Mouse (Mus musculus): ENCODE measurements around the gene Rpsa. TPM values are rescaled to one million over a fixed set of nuclear protein-coding genes. Genes with fewer than 3 reads are reported as not detected.
A peak's percentile ranks its signal among the peaks of the same experiment; 100 is the strongest.

The Rpsa gene
- total and polyA plus RNA-seq, 3 experiments = 726 to 4,532 (median 1,827) TPM

- H3K9me3 ChIP-seq (replicated peaks; ENCODE audit: insufficient read depth, low read length) = no peaks in the 10 kb centered on the region
- no peaks in the 10 kb centered on the region for H3K36me3 ChIP-seq (ENCODE audit: control insufficient read depth in 1 of 2, insufficient read depth in 2 of 2, low read length in 2 of 2)
- no peak for TF ChIP-seq POLR2AphosphoS5 (IDR thresholded peaks at IDR 0.05; ENCODE audit: borderline replicate concordance, low read depth, low read length)
- no peaks in the 10 kb centered on the region; a peak in 1 of 4 replicates for H3K4me1 ChIP-seq (ENCODE audit: control insufficient read depth in 1 of 2, insufficient read depth in 2 of 2, low read length in 2 of 2)
- no peaks in the 10 kb centered on the region for H3K27me3 ChIP-seq (ENCODE audit: control insufficient read depth in 1 of 2, insufficient read depth in 2 of 2, low read length in 2 of 2)
- H3K27ac ChIP-seq (ENCODE audit: control insufficient read depth, low read depth, low read length) = no peak overlapping the region
- H3K79me2 ChIP-seq (ENCODE audit: control insufficient read depth, insufficient read depth, low read length, poor library complexity) = no peaks in the 10 kb centered on the region
- H3K4me3 ChIP-seq (ENCODE audit: control insufficient read depth in 1 of 2, insufficient read depth in 1 of 2, low read depth in 2 of 2, low read length in 2 of 2) = no peak overlapping the region
- no peak overlapping the region for H3K9ac ChIP-seq (ENCODE audit: control insufficient read depth, low read depth, low read length, poor library complexity, severe bottlenecking)
- no peak for DNase-seq (ENCODE audit: low read depth, low spot score)
Measured at GRCm38 (mm10) chr9:120093701-120094100, 33.8 kb upstream of the Rpsa start.

DNA sequence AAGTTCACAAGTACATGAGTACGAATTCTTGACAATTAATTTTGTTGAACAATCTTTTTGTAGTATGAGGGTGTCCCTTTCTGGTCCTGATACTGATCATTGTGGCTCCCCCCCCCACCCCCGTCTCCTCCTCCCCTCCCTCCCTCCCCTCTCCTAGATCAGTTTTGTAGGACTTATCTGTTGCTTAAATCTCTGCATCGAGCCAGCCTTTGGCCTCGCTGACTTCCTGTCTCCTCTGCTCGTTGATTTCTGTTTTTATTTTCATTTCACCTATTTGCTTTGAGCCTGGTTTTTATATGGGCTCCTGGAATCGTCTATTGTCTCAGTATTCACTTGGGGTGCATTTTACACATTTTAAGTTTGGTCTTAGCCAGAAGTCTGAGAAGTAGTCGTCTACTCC is 31.6 kb upstream of the Rpsa start:
- no peaks in the 10 kb centered on the region; a peak in 1 of 4 replicates for H3K4me1 ChIP-seq (ENCODE audit: control insufficient read depth in 1 of 2, insufficient read depth in 2 of 2, low read length in 2 of 2)
- no peak for DNase-seq (ENCODE audit: low read depth, low spot score)
- H3K36me3 ChIP-seq (ENCODE audit: control insufficient read depth in 1 of 2, insufficient read depth in 2 of 2, low read length in 2 of 2) = no peaks in the 10 kb centered on the region
- peak overlapping the region in 1 of 2 experiments; percentile 26; a peak in 1 of 4 replicates for H3K4me3 ChIP-seq (ENCODE audit: control insufficient read depth in 1 of 2, insufficient read depth in 1 of 2, low read depth in 2 of 2, low read length in 2 of 2)
- H3K79me2 ChIP-seq (ENCODE audit: control insufficient read depth, insufficient read depth, low read length, poor library complexity) = no peaks in the 10 kb centered on the region
- no peaks in the 10 kb centered on the region for H3K9me3 ChIP-seq (replicated peaks; ENCODE audit: insufficient read depth, low read length)
- H3K27me3 ChIP-seq (ENCODE audit: control insufficient read depth in 1 of 2, insufficient read depth in 2 of 2, low read length in 2 of 2) = no peaks in the 10 kb centered on the region
- TF ChIP-seq GATA1 (IDR thresholded peaks at IDR 0.05; ENCODE audit: low read depth, low read length) = peak; percentile 29; the same call in 1 of the 2 replicates
- no peak for TF ChIP-seq ZKSCAN1 (IDR thresholded peaks at IDR 0.05; ENCODE audit: low read depth, low read length)
- H3K9ac ChIP-seq (ENCODE audit: control insufficient read depth, low read depth, low read length, poor library complexity, severe bottlenecking) = no peak overlapping the region
- H3K27ac ChIP-seq (ENCODE audit: control insufficient read depth, low read depth, low read length) = no peak overlapping the region

DNA sequence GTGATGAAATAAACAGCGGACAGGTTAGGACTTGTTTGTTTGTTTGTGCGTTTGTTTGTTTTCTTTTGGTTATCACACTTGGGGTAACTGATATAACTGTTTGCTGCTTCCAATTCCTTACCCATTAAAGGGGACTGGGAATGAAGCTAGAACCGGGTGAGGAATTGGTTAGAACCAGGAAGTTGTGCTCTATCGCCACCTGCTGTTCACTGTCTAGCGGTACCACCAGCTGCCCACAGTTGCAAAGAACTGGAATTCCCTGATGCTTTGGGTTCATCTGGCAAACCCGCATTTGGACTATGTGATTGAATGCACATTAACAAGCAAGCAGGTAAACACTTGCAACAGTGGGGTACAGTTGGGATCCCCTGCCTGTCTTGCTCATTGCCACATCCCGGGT is 28.8 kb upstream of the Rpsa start:
- peak; percentile 72 for DNase-seq (ENCODE audit: low read depth, low spot score)
- Histone ChIP-seq H3K79me2 (ENCODE audit: control insufficient read depth, insufficient read depth, low read length, poor library complexity) (no peaks in the 10 kb centered on the region), H3K9me3 (replicated peaks; ENCODE audit: insufficient read depth, low read length) (no peaks in the 10 kb centered on the region), H3K4me1 (ENCODE audit: control insufficient read depth in 1 of 2, insufficient read depth in 2 of 2, low read length in 2 of 2) (no peaks in the 10 kb centered on the region; a peak in 1 of 4 replicates), H3K36me3 (ENCODE audit: control insufficient read depth in 1 of 2, insufficient read depth in 2 of 2, low read length in 2 of 2) (no peaks in the 10 kb centered on the region), H3K9ac (ENCODE audit: control insufficient read depth, low read depth, low read length, poor library complexity, severe bottlenecking) (no peak overlapping the region), H3K4me3 (ENCODE audit: control insufficient read depth in 1 of 2, insufficient read depth in 1 of 2, low read depth in 2 of 2, low read length in 2 of 2) (no peak overlapping the region), H3K27ac (ENCODE audit: control insufficient read depth, low read depth, low read length) (no peak overlapping the region), H3K27me3 (ENCODE audit: control insufficient read depth in 1 of 2, insufficient read depth in 2 of 2, low read length in 2 of 2) (no peaks in the 10 kb centered on the region)
- no peak for TF ChIP-seq MYB (IDR thresholded peaks at IDR 0.05; ENCODE audit: low read depth, low read length)
- peak; percentile 55 for TF ChIP-seq RAD21 (IDR thresholded peaks at IDR 0.05; ENCODE audit: low read depth, low read length)
- TF ChIP-seq POLR2AphosphoS2 (IDR thresholded peaks at IDR 0.05; ENCODE audit: low read length) = no peak
- TF ChIP-seq SMC3 (IDR thresholded peaks at IDR 0.05; ENCODE audit: low read depth, low read length) = peak; percentile 73
- TF ChIP-seq NRF1 (IDR thresholded peaks at IDR 0.05; ENCODE audit: insufficient read depth, low read depth, low read length, poor library complexity, severe bottlenecking) = no peak
- TF ChIP-seq MEF2A (IDR thresholded peaks at IDR 0.05; ENCODE audit: extremely low read depth, insufficient replicate concordance, low read depth, low read length, poor library complexity, severe bottlenecking) = no peak
- TF ChIP-seq CTCF (IDR thresholded peaks at IDR 0.05 in 2 of 3, conservative IDR thresholded peaks at IDR 0.05 in 1 of 3; ENCODE audit: control insufficient read depth in 1 of 3, insufficient read depth in 1 of 3, low read depth in 2 of 3, low read length in 3 of 3, poor library complexity in 1 of 3, severe bottlenecking in 1 of 3) = peak; percentile 79 to 87 (median 82)
- TF ChIP-seq ZC3H11A (IDR thresholded peaks at IDR 0.05; ENCODE audit: low read depth, low read length) = peak; percentile 34
- TF ChIP-seq ELF1 (IDR thresholded peaks at IDR 0.05; ENCODE audit: low read depth, low read length) = peak; percentile 86
